Mouse (Mus musculus) liver, embryonic 12.5 days (tissue): ENCODE results near the gene Map4k4. TPM values are rescaled to one million over a fixed set of nuclear protein-coding genes. Genes with fewer than 3 reads are reported as not detected.

ENCODE experiments used
- ATAC-seq: fragments of 200-750 bp; cut with Nextera tagmentation; 2 replicates; pipeline ENCODE4 v1.8.0; 2017; ENCODE audit warnings: moderate number of reproducible peaks, mild to moderate bottlenecking, moderate library complexity
- H3K27ac ChIP-seq: fragments of 300-500 bp; sonication (generic); 2 replicates; pipeline ENCODE4 v1.5.1; 2016; ENCODE audit warnings: mild to moderate bottlenecking
- H3K27me3 ChIP-seq: fragments of 300-500 bp; sonication (generic); replicated peaks from 2 replicates; pipeline ENCODE4 v1.6.1; 2016; ENCODE audit warnings: mild to moderate bottlenecking, moderate library complexity
- H3K36me3 ChIP-seq: fragments of 300-500 bp; sonication (generic); 2 replicates; pipeline ENCODE4 v1.6.1; 2016; ENCODE audit warnings: mild to moderate bottlenecking, moderate library complexity
- H3K4me1 ChIP-seq: fragments of 300-500 bp; sonication (generic); 2 replicates; pipeline ENCODE4 v1.6.1; 2016
- H3K4me2 ChIP-seq: fragments of 300-500 bp; sonication (generic); 2 replicates; pipeline ENCODE4 v1.6.1; 2016; ENCODE audit warnings: mild to moderate bottlenecking, moderate library complexity
- H3K4me3 ChIP-seq: fragments of 300-500 bp; sonication (generic); 2 replicates; pipeline ENCODE4 v1.5.1; 2016; ENCODE audit warnings: mild to moderate bottlenecking, moderate library complexity
- H3K9ac ChIP-seq: fragments of 300-500 bp; sonication (generic); 2 replicates; pipeline ENCODE4 v1.6.1; 2016; ENCODE audit warnings: mild to moderate bottlenecking, moderate library complexity
- H3K9me3 ChIP-seq: fragments of 300-500 bp; sonication (generic); replicated peaks from 2 replicates; pipeline ENCODE4 v1.6.1; 2016; ENCODE audit warnings: mild to moderate bottlenecking, moderate library complexity
- WGBS: fragments of 180-500 bp; shearing (Covaris S2); methylation state at CpG from one replicate; pipeline ENCODE4 v1.1.7; 2016; ENCODE audit not compliant: insufficient replicate concordance; 5-methylcytosine and 5-hydroxymethylcytosine counted together
- polyA plus RNA-seq: library from polyadenylated mRNA; unstranded; fragments of >200 nt; fragmentation: Nextera tagmentation; extraction: Ambion mirVana; gene quantifications from 2 replicates; pipeline ENCODE4 v1.2.1, GENCODE M21; 2016

Map4k4 gene
- polyA plus RNA-seq, 1 experiment from 2014 or later = 8.8 TPM

DNA sequence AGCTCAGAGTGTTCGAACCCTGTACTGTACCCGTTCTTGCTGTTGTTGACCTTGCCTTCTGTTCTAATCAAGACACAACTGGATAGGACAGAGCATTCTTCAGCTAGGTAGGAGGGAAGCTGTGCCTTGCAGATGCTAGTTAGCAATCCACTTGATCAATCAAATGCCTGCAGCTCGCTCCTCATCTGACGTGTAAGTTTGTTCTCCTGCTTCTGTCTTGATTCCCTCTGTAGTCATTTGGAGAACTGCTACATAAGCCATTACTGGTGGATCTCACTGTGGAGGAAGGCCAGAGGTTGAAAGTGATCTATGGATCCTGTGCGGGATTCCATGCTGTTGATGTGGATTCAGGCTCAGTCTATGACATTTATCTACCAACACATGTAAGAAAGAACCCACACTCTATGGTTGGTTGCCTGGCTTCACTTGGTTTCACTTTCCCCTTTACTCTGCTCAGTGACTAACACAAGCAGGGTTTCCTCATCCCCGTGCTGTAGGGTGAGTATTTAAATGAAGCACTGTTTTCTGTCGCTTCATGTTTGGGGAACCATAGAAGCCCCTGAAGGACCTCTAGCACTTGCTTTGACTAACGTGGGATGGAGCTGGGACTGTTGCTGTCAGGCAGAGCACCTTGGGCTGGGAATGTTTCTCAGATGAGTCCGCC, 121.9 kb downstream of the Map4k4 start:
- WGBS = 76% methylated on average over 9 of the region's 9 CpGs
- Histone ChIP-seq H3K4me1 (no peaks in the 10 kb centered on the region), H3K4me3 (no peak overlapping the region), H3K27me3 (no peaks in the 10 kb centered on the region), H3K27ac (no peak overlapping the region), H3K4me2 (no peak overlapping the region), H3K9me3 (no peaks in the 10 kb centered on the region), H3K36me3 (peaks cover 55% of the 10 kb centered on the region), H3K9ac (no peak overlapping the region)
- ATAC-seq = no peak

DNA sequence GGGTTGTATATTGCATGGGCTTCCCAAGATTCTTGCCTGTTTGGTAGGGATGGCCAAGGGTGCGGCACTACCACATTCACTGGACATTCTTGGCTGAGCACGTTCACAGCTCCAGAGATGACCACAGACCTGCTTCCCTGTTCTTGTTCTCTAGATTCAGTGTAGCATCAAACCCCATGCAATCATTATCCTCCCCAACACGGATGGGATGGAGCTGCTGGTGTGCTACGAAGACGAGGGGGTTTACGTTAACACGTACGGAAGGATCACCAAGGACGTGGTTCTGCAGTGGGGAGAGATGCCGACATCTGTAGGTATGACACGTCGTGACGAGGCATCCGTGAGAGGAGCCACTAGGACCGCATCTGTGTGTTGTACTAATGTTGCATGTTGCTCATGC, 122.5 kb downstream of the Map4k4 start:
- Histone ChIP-seq H3K36me3 (peaks cover 52% of the 10 kb centered on the region), H3K4me1 (no peaks in the 10 kb centered on the region), H3K9me3 (no peaks in the 10 kb centered on the region), H3K4me3 (no peak overlapping the region), H3K9ac (no peak overlapping the region), H3K27me3 (no peaks in the 10 kb centered on the region), H3K27ac (no peak overlapping the region), H3K4me2 (no peak overlapping the region)
- ATAC-seq = no peak
- 83% methylated on average over 15 of the region's 15 CpGs for WGBS

DNA sequence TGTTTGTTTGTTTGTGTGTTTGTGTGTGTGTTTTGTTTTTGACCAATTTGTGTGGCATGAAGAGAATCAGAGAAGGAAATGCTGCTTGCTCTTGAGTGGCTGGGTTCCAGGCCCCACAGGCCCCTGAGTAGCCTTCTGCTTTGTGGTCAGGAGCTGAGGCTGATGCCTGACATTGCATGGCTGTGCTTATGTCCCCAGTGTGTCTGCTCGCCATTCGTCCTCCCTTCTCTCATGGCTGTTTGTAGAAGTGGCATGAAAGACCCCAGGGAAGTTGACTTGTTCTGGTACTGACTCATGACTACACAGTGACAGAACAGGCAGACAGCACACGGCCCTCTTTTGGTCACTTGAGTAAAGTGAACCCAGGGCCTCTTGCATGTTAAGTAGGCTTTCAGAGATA, 123.0 kb downstream of the Map4k4 start:
- ATAC-seq = no peak
- H3K4me1 ChIP-seq = no peaks in the 10 kb centered on the region
- 52% methylated on average over 3 of the region's 3 CpGs for WGBS
- H3K27ac ChIP-seq = no peak overlapping the region
- H3K9ac ChIP-seq = no peak overlapping the region
- no peaks in the 10 kb centered on the region for H3K9me3 ChIP-seq
- no peaks in the 10 kb centered on the region for H3K27me3 ChIP-seq
- H3K36me3 ChIP-seq = peaks cover 52% of the 10 kb centered on the region
- no peak overlapping the region for H3K4me2 ChIP-seq
- H3K4me3 ChIP-seq = no peak overlapping the region

DNA sequence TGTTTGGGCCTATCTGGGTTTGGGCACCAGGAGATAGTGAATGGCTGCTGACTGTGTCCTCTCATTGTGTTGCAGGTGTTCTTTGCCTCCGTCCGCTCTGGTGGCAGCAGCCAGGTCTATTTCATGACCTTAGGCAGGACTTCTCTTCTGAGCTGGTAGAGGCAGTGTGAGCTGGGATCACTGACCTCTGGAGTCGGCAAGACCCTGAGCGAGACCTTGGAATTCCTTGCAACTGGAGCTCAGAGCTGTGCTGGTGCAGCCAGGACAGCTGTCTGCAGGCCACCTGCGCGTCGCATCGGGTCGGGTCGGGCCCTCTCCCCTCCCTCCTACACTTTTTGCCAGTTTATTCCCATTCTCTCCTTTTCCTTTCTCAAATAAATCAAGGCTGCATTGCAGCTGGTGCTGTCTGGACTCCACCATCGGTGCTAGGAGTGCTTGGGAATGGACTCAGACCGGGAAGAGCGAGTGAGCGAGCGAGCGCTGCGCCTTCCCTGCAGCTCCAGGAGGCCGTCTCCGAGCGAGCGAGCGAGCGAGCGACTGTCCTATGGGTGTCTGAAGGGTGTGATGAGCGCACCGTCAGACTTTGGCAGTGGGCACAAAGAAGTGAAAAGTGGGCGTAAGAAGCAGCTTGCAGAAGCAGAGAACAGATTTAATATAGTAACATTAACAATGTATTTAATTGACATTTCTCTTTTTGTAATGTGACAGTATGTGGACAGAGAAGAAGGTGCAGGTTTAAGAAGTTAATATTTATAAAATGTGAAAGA, 124.0 kb downstream of the Map4k4 start:
- Histone ChIP-seq H3K9ac (no peak overlapping the region), H3K4me3 (no peak overlapping the region), H3K4me2 (no peak overlapping the region), H3K36me3 (peaks cover 48% of the 10 kb centered on the region), H3K27ac (no peak overlapping the region), H3K4me1 (no peaks in the 10 kb centered on the region), H3K9me3 (no peaks in the 10 kb centered on the region), H3K27me3 (no peaks in the 10 kb centered on the region)
- ATAC-seq = no peak
- WGBS = 88% methylated on average over 27 of the region's 27 CpGs

DNA sequence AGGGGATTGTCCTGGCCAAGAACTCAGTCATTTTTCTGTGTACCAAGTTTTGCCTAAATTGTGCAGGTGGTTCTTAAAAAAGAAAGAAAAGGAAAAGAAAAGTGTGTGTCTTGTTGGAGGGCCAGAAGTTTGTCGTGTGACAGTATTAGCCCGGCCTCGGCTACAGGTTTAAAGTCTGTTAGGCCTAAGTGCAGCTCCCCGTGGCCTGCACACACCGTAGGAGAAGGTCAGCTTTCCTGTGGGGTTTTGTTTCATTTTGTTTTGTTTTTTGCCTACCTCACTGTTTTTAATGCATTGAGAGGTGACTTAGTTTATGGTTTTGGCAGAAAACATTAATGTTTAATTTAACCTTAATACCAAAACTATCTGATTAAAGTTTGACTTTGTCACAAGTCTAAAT, 124.7 kb downstream of the Map4k4 start:
- H3K9me3 ChIP-seq = no peaks in the 10 kb centered on the region
- ATAC-seq = no peak
- H3K4me2 ChIP-seq = no peak overlapping the region
- H3K36me3 ChIP-seq = peaks cover 41% of the 10 kb centered on the region
- H3K9ac ChIP-seq = no peak overlapping the region
- H3K4me3 ChIP-seq = no peak overlapping the region
- no peaks in the 10 kb centered on the region for H3K27me3 ChIP-seq
- H3K4me1 ChIP-seq = no peaks in the 10 kb centered on the region
- no peak overlapping the region for H3K27ac ChIP-seq
- 66% methylated on average over 5 of the region's 5 CpGs for WGBS

DNA sequence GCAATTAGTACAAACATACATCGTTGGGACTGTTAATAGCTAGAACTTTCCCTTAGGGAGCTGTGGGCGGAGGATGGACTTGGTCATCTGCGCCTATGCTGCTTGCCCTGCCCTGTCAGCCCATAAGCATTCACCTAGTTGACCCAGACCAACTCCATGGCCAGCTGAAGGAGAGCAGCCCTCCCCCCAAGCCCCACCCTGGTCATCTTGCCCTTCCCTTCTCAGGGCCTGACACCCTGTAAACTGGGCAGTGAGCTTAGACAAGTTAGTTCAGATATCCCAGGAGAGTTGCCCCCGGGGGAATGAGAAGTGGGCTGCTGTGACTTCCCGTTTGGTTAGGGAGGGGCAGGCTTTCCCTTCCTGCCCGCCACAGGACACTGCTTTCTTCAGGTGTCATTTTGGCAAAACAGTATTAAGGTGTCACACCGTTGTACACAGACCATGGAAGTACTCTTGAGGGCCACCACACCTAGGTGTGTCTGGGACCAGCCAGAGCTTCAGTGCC, 126.5 kb downstream of the Map4k4 start:
- Histone ChIP-seq H3K9ac (no peak overlapping the region), H3K4me2 (no peak overlapping the region), H3K27me3 (no peaks in the 10 kb centered on the region), H3K4me1 (no peaks in the 10 kb centered on the region), H3K9me3 (no peaks in the 10 kb centered on the region), H3K36me3 (peaks cover 36% of the 10 kb centered on the region), H3K27ac (no peak overlapping the region), H3K4me3 (no peak overlapping the region)
- WGBS = 62% methylated on average over 7 of the region's 7 CpGs
- ATAC-seq = no peak

DNA sequence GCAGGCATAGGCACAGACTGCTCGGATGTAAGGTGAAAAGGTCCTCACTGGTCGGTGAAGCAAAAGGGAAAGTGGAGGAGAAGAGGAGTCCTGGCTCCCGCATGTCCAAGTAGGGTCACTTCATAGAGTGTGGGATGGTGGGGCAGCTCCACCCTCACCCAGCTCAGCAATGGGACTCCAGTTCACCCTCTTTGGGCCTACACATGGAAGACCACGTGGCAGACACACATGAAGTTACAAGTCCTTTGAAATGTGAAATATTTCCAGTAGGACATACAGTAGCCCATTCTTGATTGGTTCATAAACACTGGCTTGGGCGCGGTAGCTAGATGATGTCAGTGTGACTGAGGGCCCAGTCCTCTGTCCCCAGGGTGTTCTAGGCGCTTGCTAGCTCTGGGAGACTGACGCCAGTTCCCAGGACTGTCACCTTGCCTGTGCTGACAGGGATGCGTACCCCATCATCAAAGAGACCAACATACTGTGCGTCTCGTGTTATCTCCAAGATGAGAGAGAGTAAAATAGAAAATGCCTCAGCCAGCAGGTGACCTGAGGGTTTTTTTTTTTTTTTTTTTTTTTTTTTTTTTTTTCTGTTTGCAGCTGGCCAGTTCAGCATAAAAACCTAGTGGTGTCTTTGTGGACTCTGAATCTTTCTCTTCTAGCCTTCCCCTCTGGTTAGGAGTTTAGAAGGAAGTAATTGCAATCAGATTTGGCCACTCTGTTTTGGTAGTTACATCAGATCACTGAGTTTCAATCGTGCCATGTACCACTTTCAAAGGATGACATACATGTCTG, 127.7 kb downstream of the Map4k4 start:
- H3K9me3 ChIP-seq = no peaks in the 10 kb centered on the region
- 71% methylated on average over 12 of the region's 12 CpGs for WGBS
- H3K4me2 ChIP-seq = no peak overlapping the region
- H3K4me3 ChIP-seq = no peak overlapping the region
- H3K9ac ChIP-seq = no peak overlapping the region
- H3K36me3 ChIP-seq = peaks cover 24% of the 10 kb centered on the region
- no peaks in the 10 kb centered on the region for H3K4me1 ChIP-seq
- ATAC-seq = no peak
- no peak overlapping the region for H3K27ac ChIP-seq
- no peaks in the 10 kb centered on the region for H3K27me3 ChIP-seq

DNA sequence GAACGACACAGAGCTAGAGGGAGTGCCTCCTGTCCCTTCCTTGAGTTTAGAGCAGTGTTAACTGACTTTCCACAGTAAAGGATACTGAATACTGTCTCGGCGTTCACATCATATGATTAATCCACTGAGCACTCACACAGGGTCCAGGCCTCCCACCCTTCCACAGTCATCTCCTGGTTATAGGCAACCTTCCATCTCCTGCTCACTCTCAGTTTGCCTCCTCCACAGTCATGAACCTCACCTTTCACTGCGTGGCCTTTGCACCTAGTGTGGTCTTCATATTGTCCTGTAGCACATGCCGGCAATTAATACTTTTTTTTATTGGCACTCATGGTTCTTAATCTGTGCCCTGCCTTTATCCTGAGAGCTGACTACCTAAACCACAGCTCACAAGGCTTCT, 128.9 kb downstream of the Map4k4 start:
- H3K4me3 ChIP-seq = no peak overlapping the region
- no peak overlapping the region for H3K4me2 ChIP-seq
- peaks cover 12% of the 10 kb centered on the region for H3K36me3 ChIP-seq
- H3K27ac ChIP-seq = no peak overlapping the region
- no peak for ATAC-seq
- no peaks in the 10 kb centered on the region for H3K9me3 ChIP-seq
- WGBS = 76% methylated on average over 5 of the region's 5 CpGs
- no peaks in the 10 kb centered on the region for H3K27me3 ChIP-seq
- H3K9ac ChIP-seq = no peak overlapping the region
- H3K4me1 ChIP-seq = no peaks in the 10 kb centered on the region

DNA sequence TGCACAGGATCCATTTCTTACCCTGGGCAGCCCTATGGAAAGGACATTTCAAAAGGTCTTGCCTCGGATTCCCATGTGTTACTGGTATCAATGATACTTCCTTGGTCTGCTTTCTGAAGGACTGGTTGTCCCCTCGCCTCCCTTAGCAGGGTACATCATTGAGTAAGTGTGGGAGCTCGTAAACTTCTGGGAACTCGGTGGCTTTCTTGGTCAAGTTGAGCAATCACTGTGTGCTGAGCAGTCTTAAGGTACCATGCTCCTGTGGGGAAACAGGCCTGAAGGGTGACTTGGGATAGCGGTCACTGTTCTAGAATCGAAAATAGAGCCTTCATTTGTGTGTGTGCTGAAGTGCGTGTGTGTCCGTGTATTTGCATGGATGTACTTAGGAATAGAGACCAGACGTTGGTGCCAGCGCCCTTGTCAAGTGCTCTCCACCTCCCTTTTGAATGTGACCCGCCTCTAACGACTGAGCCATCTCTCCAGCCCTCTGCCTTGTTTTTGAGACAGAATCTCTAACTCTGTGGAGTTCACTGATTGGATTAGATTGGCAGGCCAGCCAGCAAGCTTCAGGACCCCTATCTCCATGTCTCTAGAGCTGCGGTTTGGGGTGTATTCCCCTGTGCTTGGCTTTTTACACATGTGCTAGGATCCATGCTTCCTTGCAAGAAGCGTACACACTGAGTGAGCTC, 129.7 kb downstream of the Map4k4 start:
- H3K27ac ChIP-seq = no peak overlapping the region
- WGBS = 64% methylated on average over 14 of the region's 14 CpGs
- H3K4me3 ChIP-seq = no peak overlapping the region
- no peak overlapping the region for H3K4me2 ChIP-seq
- H3K9me3 ChIP-seq = no peaks in the 10 kb centered on the region
- H3K4me1 ChIP-seq = no peaks in the 10 kb centered on the region
- H3K36me3 ChIP-seq = peaks cover 4% of the 10 kb centered on the region; the same call in 1 of the 2 replicates
- H3K27me3 ChIP-seq = no peaks in the 10 kb centered on the region
- no peak overlapping the region for H3K9ac ChIP-seq
- ATAC-seq = no peak

DNA sequence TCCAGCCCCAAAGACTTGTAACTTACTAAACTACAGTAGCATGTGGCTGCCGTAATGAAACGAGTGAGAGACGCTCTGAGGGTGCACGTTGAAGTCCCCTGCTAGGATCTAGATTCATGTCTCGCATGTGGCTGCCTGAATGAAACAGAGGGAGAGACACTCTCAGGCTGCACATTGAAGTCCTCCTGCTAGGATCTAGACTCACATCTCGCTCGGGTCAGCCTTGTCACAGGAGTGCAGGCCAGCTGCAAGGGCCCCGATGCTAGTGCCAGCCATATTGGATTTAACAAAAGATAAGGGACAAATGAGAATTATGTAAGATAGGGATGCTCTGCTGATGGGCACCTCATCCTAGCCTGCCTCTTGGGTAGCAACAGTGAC, 130.3 kb downstream of the Map4k4 start:
- Histone ChIP-seq H3K27me3 (no peaks in the 10 kb centered on the region), H3K9ac (no peak overlapping the region), H3K4me2 (no peak overlapping the region), H3K27ac (no peak overlapping the region), H3K9me3 (no peaks in the 10 kb centered on the region), H3K4me1 (no peaks in the 10 kb centered on the region), H3K4me3 (no peak overlapping the region), H3K36me3 (peaks cover 4% of the 10 kb centered on the region; the same call in 1 of the 2 replicates)
- 81% methylated on average over 8 of the region's 8 CpGs for WGBS
- no peak for ATAC-seq

DNA sequence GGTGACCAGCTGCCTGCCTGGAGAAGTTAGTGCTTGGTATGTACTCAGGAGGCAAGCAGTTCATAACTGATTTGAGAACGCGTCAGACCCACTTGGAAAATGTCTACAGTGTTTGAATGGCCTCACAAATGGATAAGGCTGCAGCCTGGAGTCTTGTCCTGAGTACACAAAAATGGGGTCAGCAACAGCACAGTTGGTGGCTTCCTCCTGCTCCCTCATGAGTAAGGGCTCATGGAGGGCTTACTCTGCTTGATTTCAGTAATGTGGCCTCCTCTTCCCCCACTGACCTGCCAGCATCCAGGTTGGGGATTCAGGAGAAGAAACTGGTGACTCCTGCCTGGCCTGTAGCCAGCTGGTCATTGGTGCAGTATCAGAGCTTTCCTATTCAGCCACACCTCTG, 130.9 kb downstream of the Map4k4 start:
- ATAC-seq = no peak
- H3K27me3 ChIP-seq = no peaks in the 10 kb centered on the region
- WGBS = 76% methylated on average over 2 of the region's 2 CpGs

More for the DNA sequence above, 130.9 kb downstream of the Map4k4 start:
- H3K4me2 ChIP-seq = no peak overlapping the region
- 0 out of 2 replicates have a peak, but pooled peaks cover 3% of the 10 kb centered on the region for H3K36me3 ChIP-seq
- H3K9ac ChIP-seq = no peak overlapping the region
- no peak overlapping the region for H3K27ac ChIP-seq
- no peak overlapping the region for H3K4me3 ChIP-seq
- H3K4me1 ChIP-seq = no peaks in the 10 kb centered on the region
- H3K9me3 ChIP-seq = no peaks in the 10 kb centered on the region
